Mouse (Mus musculus): ENCODE measurements around the gene Kctd10. TPM values are rescaled to one million over a fixed set of nuclear protein-coding genes. Genes with fewer than 3 reads are reported as not detected.

Gene Kctd10
- 77.2 and 80.6 TPM in 2 replicates for polyA plus RNA-seq (2012)

GRCm38 (mm10) chr5:114380209-114381012, at the start of gene Kctd10, which contains the start of gene Ube3b:
Gene Kctd10, minus strand, starts transcription at chr5:114380508.
Gene Ube3b, plus strand, starts transcription at chr5:114380607.

Other genes with a start within 250 kb of the Kctd10 start
- gene Acacb, start 234.0 kb downstream of the Kctd10 start, polyA plus RNA-seq (2012): 1.2 and 1.5 TPM in 2 replicates
- gene Foxn4, start 106.7 kb downstream of the Kctd10 start, polyA plus RNA-seq (2012): 0.17 TPM in 2 replicates
- gene Myo1h, start 91.3 kb downstream of the Kctd10 start, polyA plus RNA-seq (2012): 0.17 and 0.41 TPM in 2 replicates
- 62.7 and 63.3 TPM in 2 replicates for gene Ube3b, start 99 bp upstream of the Kctd10 start, polyA plus RNA-seq (2012)
- 18.8 and 20.1 TPM in 2 replicates for gene Mmab, start 63.6 kb upstream of the Kctd10 start, polyA plus RNA-seq (2012)
- 20.1 and 21.7 TPM in 2 replicates for gene Mvk, start 63.8 kb upstream of the Kctd10 start, polyA plus RNA-seq (2012)
- 4.5 and 5.9 TPM in 2 replicates for gene Fam222a, start 187.5 kb upstream of the Kctd10 start, polyA plus RNA-seq (2012)